Comparison of ENCODE assay signal across 8 mouse cellular contexts in genomic region chr1:60862951-60863461, GRCm38 (mm10). TPM values are rescaled to one million over a fixed set of nuclear protein-coding genes. Genes with fewer than 3 reads are reported as not detected.
DNase-seq lines count a peak whose midpoint lies in the region; ATAC-seq lines count a peak whose summit lies in the region.

No protein-coding gene starts in this region.

- H3K4me2 ChIP-seq in neural tube, embryonic 13.5 days = no peak overlapping the region
- H3K4me2 ChIP-seq in heart, embryonic 11.5 days = peak overlapping the region; percentile 15

- WGBS in neural tube, embryonic 13.5 days = 56% methylated on average over 13 of the region's 13 CpGs
- 34% methylated on average over 13 of the region's 13 CpGs for WGBS in heart, embryonic 11.5 days (ENCODE audit: insufficient replicate concordance)

- H3K4me3 ChIP-seq in neural tube, embryonic 13.5 days = no peak overlapping the region
- no peak overlapping the region for H3K4me3 ChIP-seq in heart, embryonic 11.5 days (ENCODE audit: low read depth, low read length)

- no peaks in the 10 kb centered on the region for H3K27me3 ChIP-seq in neural tube, embryonic 13.5 days
- no peaks in the 10 kb centered on the region for H3K27me3 ChIP-seq in heart, embryonic 11.5 days (ENCODE audit: control insufficient read depth, insufficient read depth, low read length)

- ATAC-seq in neural tube, embryonic 13.5 days (ENCODE audit: low read depth) = no peak
- no peak for ATAC-seq in heart, embryonic 11.5 days (replicated peaks; ENCODE audit: insufficient number of reproducible peaks, low FRiP score, low TSS enrichment)

- no peaks in the 10 kb centered on the region for H3K36me3 ChIP-seq in neural tube, embryonic 13.5 days
- H3K36me3 ChIP-seq in heart, embryonic 11.5 days (ENCODE audit: control insufficient read depth, insufficient read depth, low read length) = no peaks in the 10 kb centered on the region

- peaks cover 35% of the 10 kb centered on the region for H3K4me1 ChIP-seq in neural tube, embryonic 13.5 days (replicated peaks)
- peaks cover 11% of the 10 kb centered on the region for H3K4me1 ChIP-seq in heart, embryonic 11.5 days (ENCODE audit: control insufficient read depth, insufficient read depth, low read length)

- no peaks in the 10 kb centered on the region for H3K9me3 ChIP-seq in neural tube, embryonic 13.5 days
- H3K9me3 ChIP-seq in heart, embryonic 11.5 days (replicated peaks; ENCODE audit: control insufficient read depth, low read length) = no peaks in the 10 kb centered on the region

- DNase-seq in neural tube, embryonic 10.5 days (ENCODE audit: extremely low spot score, low spot score) = no peak
- DNase-seq in kidney, postnatal 10 days = peak; percentile 47
- DNase-seq in lung, postnatal 36 days = peak; percentile 54
- DNase-seq in cerebellum, adult 11-12 months = no peak
- no peak for DNase-seq in layer of hippocampus, adult 9-10 months (ENCODE audit: low spot score)
- DNase-seq in spleen, adult 18-20 months = no peak

- no peak overlapping the region for H3K9ac ChIP-seq in neural tube, embryonic 13.5 days
- no peak overlapping the region for H3K9ac ChIP-seq in heart, embryonic 11.5 days (ENCODE audit: low read depth, low read length)

- 0 out of 2 replicates have a peak overlapping the region, but pooled peaks have one; percentile 9 for H3K27ac ChIP-seq in neural tube, embryonic 13.5 days (replicated peaks)
- H3K27ac ChIP-seq in heart, embryonic 11.5 days (ENCODE audit: low read depth, low read length) = peak overlapping the region; percentile 3; the same call in 1 of the 2 replicates

RNA-seq across cellular contexts. Expression of gene Ctla4, which starts 23.8 kb away (rescaled TPM):
- polyA plus RNA-seq in neural tube, embryonic 13.5 days (2015; fragmentation: Nextera tagmentation; extraction: Ambion mirVana) = not detected in 2 replicates
- 0.09 TPM in 1 of 2 replicates, not detected in the other for polyA plus RNA-seq in heart, embryonic 11.5 days (2014; fragmentation: Nextera tagmentation; extraction: Ambion mirVana)

Comparison
In these comparisons a context has a peak if more than half of its experiments do, and no peak if none do; other contexts are left out.
1. DNase-seq: peak in kidney, postnatal 10 days (single experiment) and lung, postnatal 36 days (single experiment); none in neural tube, embryonic 10.5 days (single experiment), cerebellum, adult 11-12 months (single experiment), layer of hippocampus, adult 9-10 months (single experiment) and spleen, adult 18-20 months (0 of 2).